Mouse (Mus musculus) forebrain, embryonic 15.5 days (tissue): ENCODE data around the gene B230217C12Rik. TPM values are rescaled to one million over a fixed set of nuclear protein-coding genes. Genes with fewer than 3 reads are reported as not detected.

Source experiments
- ATAC-seq: fragments of 200-750 bp; cut with Nextera tagmentation; replicated peaks from 2 replicates; pipeline ENCODE4 v1.8.0; 2017; ENCODE audit warnings: mild to moderate bottlenecking, moderate TSS enrichment, moderate library complexity
- H3K27ac ChIP-seq: fragments of 300-500 bp; sonication (generic); replicated peaks from 2 replicates; pipeline ENCODE4 v1.5.1; 2015; ENCODE audit warnings: mild to moderate bottlenecking, inconsistent platforms
- H3K27me3 ChIP-seq: fragments of 300-500 bp; sonication (generic); 2 replicates; pipeline ENCODE4 v1.6.1; 2015; ENCODE audit warnings: inconsistent platforms
- H3K36me3 ChIP-seq: fragments of 300-500 bp; sonication (generic); 2 replicates; pipeline ENCODE4 v1.6.1; 2015; ENCODE audit warnings: mild to moderate bottlenecking, inconsistent platforms
- H3K4me1 ChIP-seq: fragments of 300-500 bp; sonication (generic); 2 replicates; pipeline ENCODE4 v1.6.1; 2015; ENCODE audit warnings: inconsistent platforms
- H3K4me2 ChIP-seq: fragments of 300-500 bp; sonication (generic); replicated peaks from 2 replicates; pipeline ENCODE4 v1.6.1; 2015; ENCODE audit warnings: mild to moderate bottlenecking, inconsistent platforms
- H3K4me3 ChIP-seq: fragments of 300-500 bp; sonication (generic); 2 replicates; pipeline ENCODE4 v1.5.1; 2015; ENCODE audit warnings: mild to moderate bottlenecking, inconsistent platforms
- H3K9ac ChIP-seq: fragments of 300-500 bp; sonication (generic); replicated peaks from 2 replicates; pipeline ENCODE4 v1.6.1; 2015; ENCODE audit warnings: mild to moderate bottlenecking, inconsistent platforms
- H3K9me3 ChIP-seq: fragments of 300-500 bp; sonication (generic); 2 replicates; pipeline ENCODE4 v1.6.1; 2016; ENCODE audit warnings: inconsistent platforms
- WGBS: fragments of 180-500 bp; shearing (Covaris S2); methylation state at CpG from one replicate; pipeline ENCODE4 v1.1.7; 2015; ENCODE audit warnings: mixed read lengths; 5-methylcytosine and 5-hydroxymethylcytosine counted together
- polyA plus RNA-seq: library from polyadenylated mRNA; unstranded; fragments of >200 nt; fragmentation: Nextera tagmentation; extraction: Ambion mirVana; gene quantifications from 2 replicates; pipeline ENCODE4 v1.2.1, GENCODE M21; 2015

Gene B230217C12Rik
- polyA plus RNA-seq, 1 experiment from 2014 or later, result 21.0 TPM

DNA sequence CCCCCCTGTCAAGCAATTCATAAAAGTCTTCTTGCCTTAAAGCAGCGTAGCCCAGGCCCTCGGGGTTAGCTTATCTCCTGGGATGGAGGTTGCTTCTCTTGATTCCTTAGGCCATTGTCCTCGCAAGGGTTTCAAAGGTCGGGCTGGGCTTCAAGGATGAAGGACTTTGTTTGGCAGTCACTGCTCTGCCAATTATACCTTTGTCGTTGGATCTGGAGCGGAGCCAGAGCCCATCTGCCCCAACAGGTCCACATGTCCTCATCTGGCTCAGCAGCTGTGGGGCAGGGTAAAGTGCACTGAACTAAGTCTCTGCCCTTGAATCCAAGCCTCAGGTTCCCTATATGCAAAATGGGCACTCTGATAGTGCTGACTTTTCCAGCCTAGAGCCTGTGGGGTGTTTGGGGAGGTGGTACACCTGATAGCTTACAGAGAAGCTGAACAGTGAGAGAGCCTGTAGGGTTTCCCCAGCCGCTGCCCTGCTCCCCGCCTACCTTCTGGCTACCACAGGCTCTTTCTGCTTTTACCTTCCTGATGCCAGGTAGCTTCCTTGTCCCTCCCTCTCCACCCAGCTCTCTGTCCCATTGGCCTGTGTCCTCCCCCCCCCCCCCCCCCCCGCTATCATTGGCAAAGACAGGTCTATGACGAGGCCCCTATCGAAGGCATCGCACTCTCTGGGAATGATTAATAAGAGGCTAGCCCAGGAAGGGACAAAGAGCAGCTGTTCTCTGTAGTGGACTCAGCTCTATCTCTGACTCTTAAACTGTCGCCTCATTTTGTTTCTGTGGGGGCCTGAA lies 28.8 kb upstream of the B230217C12Rik start:
- H3K9ac ChIP-seq, result peak overlapping the region; percentile 20
- H3K27me3 ChIP-seq, result no peaks in the 10 kb centered on the region
- peak overlapping the region; percentile 88 for H3K27ac ChIP-seq
- H3K4me3 ChIP-seq, result no peak overlapping the region
- H3K4me1 ChIP-seq, result peaks cover 67% of the 10 kb centered on the region
- 0 out of 2 replicates have a peak, but pooled peaks have one; percentile 23 for ATAC-seq
- WGBS, result 26% methylated on average over 12 of the region's 13 CpGs
- peak overlapping the region; percentile 36 for H3K4me2 ChIP-seq
- peaks cover 25% of the 10 kb centered on the region for H3K36me3 ChIP-seq
- no peaks in the 10 kb centered on the region for H3K9me3 ChIP-seq

DNA sequence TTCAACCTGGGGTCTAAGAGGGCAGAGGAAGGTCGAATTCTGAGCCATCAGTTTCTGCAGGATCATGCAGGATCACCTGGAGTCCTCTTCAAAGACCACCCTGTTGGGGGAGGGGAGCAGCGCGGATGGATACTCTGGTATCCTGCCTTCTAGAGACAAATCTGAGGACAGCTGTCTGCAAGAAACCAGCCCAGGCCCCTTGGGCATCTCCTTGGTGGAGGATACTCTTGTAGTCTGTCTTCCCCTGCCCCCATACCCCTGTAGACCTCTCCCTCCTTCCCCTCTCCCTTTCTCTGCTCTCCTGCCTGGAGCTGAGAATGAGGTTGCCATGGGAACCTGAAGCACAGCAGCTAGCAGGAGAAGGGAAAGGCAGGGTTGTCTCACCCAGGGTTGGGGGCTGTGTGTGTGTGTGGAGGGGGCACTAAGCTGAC lies 28.1 kb upstream of the B230217C12Rik start:
- WGBS, result 9% methylated on average over 3 of the region's 3 CpGs
- peak; percentile 82 for ATAC-seq
- H3K36me3 ChIP-seq, result peaks cover 27% of the 10 kb centered on the region
- H3K4me3 ChIP-seq, result peak overlapping the region; percentile 15
- H3K27me3 ChIP-seq, result no peaks in the 10 kb centered on the region
- no peaks in the 10 kb centered on the region for H3K9me3 ChIP-seq
- H3K4me2 ChIP-seq, result peak overlapping the region; percentile 36
- peaks cover 62% of the 10 kb centered on the region for H3K4me1 ChIP-seq
- H3K9ac ChIP-seq, result peak overlapping the region; percentile 20
- H3K27ac ChIP-seq, result peak overlapping the region; percentile 88

DNA sequence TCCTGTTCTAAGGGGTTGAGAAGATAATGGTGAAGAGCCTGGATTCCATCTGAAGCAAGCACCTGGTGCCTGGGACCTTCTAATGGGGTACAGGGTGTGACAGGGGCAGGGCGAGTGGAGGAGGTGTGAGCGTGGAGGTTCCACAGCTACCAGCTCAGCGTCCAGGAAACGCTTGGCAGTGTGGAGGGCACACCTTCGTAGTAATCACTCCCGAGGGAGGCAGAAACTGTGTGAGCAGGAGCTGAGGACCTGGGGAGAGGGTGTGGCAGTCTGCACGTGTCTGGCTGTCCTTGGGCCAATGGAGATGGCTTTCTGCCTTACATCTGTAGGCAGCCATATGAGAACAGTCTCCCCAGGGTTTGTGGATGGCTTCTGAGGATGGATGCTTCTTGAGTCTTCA lies 27.5 kb upstream of the B230217C12Rik start:
- peak overlapping the region; percentile 36 for H3K4me2 ChIP-seq
- no peaks in the 10 kb centered on the region for H3K27me3 ChIP-seq
- 34% methylated on average over 7 of the region's 7 CpGs for WGBS
- 0 out of 2 replicates have a peak overlapping the region, but pooled peaks have one; percentile 20 for H3K9ac ChIP-seq
- H3K4me3 ChIP-seq, result no peak overlapping the region
- peaks cover 25% of the 10 kb centered on the region for H3K36me3 ChIP-seq
- peaks cover 60% of the 10 kb centered on the region for H3K4me1 ChIP-seq
- H3K27ac ChIP-seq, result peak overlapping the region; percentile 88
- H3K9me3 ChIP-seq, result no peaks in the 10 kb centered on the region
- peak; percentile 59; the same call in 1 of the 2 replicates for ATAC-seq

DNA sequence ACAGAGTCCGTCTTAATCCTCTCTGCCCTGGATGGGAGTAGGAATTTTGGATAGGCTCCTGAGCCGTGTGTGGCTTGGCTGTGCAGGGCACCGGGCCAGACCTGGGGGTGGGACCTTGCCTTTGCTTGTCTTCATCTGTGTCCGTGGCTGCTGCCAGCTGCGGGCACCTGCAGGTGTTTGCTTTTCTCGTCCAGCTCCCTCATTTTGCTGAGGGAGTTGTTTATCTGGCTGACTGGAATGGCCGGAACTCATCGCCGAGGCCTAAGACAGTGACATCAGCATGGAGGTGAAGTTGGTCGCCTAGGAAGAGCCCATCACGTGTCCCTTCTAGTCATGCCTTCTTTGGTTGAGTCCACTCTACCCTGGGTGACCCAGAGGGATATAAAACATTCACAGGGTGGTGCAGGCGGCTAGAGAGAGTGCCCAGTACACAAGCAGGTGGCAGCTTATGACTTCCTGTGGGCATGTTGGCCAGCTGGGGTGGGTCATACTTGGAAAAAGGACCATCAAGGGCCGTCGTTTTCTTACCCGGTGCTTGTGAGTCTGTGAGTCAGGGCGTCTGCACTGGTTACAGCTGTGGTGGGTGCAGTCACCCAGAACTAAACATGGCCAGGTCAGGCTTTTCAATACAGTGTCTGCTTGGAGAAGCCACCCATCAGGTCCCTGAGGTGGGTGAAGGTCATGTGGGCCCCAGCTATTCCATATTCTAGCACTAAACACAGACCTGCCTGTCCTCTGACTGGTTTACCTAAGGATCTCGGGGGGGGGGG lies 26.6 kb upstream of the B230217C12Rik start:
- no peak overlapping the region for H3K9ac ChIP-seq

DNA sequence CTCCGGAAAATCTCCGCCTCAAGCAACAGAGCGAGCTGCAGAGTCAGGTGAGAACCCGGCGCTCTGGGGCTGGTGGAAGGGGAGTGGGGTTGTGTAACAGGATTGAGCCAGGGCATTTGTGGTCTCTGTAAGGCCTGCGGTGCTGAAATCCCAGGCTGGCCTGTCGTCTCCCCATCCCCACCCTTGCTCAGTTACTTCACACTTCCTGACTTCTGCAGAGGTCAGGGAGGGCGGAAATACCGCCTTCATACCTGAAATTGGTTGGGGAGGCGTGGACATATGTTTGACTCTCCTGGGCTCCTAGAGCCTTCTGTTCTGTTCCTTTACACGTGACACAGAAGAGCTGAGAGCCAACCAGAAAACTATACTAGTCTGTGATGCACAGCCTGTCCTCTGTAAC lies 24.8 kb upstream of the B230217C12Rik start:
- Histone ChIP-seq H3K36me3 (peaks cover 24% of the 10 kb centered on the region), H3K27me3 (no peaks in the 10 kb centered on the region), H3K9ac (no peak overlapping the region), H3K9me3 (no peaks in the 10 kb centered on the region), H3K4me3 (no peak overlapping the region), H3K4me1 (peaks cover 50% of the 10 kb centered on the region), H3K4me2 (no peak overlapping the region), H3K27ac (no peak overlapping the region)
- 67% methylated on average over 11 of the region's 11 CpGs for WGBS
- ATAC-seq, result no peak

More for the DNA sequence above, 26.6 kb upstream of the B230217C12Rik start:
- Histone ChIP-seq H3K4me2 (no peak overlapping the region), H3K27me3 (no peaks in the 10 kb centered on the region), H3K4me3 (no peak overlapping the region), H3K36me3 (peaks cover 20% of the 10 kb centered on the region), H3K4me1 (peaks cover 60% of the 10 kb centered on the region), H3K27ac (0 out of 2 replicates have a peak overlapping the region, but pooled peaks have one; percentile 88), H3K9me3 (no peaks in the 10 kb centered on the region)
- WGBS, result 73% methylated on average over 17 of the region's 17 CpGs
- no peak for ATAC-seq

DNA sequence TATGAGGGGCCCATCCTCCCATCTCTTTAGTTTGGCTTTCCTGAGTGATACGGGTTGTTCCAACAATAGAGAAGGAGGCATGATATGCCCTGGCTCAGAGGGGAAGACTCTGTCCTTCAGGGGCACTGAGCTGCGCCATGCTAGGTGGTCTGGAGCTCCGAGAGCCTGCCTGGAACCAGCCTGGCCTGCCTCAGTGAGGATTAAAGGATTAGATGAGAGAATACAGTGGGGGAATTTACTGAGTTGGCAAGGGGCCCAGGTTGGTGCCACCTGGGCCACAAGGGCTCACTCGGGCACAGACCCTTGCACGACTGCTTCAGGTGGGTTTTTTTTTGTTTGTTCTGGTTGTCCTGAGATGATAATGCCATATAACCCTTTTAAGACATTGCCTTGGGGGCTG lies 24.4 kb upstream of the B230217C12Rik start:
- no peak overlapping the region for H3K4me3 ChIP-seq
- no peak overlapping the region for H3K9ac ChIP-seq
- H3K9me3 ChIP-seq, result no peaks in the 10 kb centered on the region
- peaks cover 26% of the 10 kb centered on the region for H3K36me3 ChIP-seq
- no peak for ATAC-seq
- peaks cover 46% of the 10 kb centered on the region for H3K4me1 ChIP-seq
- no peak overlapping the region for H3K4me2 ChIP-seq
- no peak overlapping the region for H3K27ac ChIP-seq
- H3K27me3 ChIP-seq, result no peaks in the 10 kb centered on the region
- 47% methylated on average over 5 of the region's 5 CpGs for WGBS

DNA sequence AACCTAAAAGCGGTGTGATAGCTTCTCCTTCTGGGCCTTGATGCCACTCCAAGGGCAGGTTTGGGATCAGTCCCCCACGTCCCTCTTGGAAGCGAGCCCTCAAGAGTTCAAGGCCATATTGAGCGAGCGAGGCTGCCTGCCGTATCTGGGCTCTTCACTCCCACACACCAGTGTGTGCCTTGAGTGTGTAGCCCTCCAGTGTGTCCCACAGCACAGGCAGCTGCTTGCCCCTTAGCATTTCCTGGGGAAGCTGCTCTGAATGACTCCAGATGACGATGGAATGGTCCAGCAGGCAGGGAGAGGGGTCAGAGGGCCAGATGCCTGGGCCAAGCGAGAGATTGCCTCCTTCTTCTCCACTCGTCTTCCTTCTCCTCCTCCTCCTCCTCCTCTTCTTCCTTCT lies 23.7 kb upstream of the B230217C12Rik start:
- Histone ChIP-seq H3K27me3 (no peaks in the 10 kb centered on the region), H3K4me1 (peaks cover 38% of the 10 kb centered on the region), H3K36me3 (peaks cover 26% of the 10 kb centered on the region), H3K9ac (no peak overlapping the region), H3K4me2 (no peak overlapping the region), H3K9me3 (no peaks in the 10 kb centered on the region), H3K4me3 (no peak overlapping the region), H3K27ac (no peak overlapping the region)
- 69% methylated on average over 9 of the region's 9 CpGs for whole genome bisulfite sequencing
- no peak for ATAC-seq

DNA sequence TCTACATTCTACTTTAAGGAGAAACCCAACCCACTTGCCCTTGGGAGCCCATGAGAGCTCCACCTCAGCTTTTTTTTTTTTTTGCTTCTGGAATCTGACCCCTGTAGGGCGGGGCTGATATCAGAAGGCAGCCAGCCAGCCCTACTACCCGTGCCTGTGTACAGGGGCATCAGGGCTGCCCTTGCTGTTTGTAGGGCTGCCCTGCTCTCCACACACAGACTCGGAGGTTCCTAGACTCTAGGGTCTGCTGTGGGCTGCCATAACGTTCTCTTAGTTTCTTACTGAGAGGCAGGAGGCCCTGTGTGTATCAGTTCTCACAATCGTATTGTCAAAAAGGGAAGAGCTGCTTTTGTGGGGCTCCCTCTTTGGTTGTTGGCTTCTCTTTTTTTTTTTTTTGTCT lies 23.2 kb upstream of the B230217C12Rik start:
- peaks cover 26% of the 10 kb centered on the region for H3K36me3 ChIP-seq
- no peak overlapping the region for H3K9ac ChIP-seq
- H3K9me3 ChIP-seq, result no peaks in the 10 kb centered on the region
- H3K27ac ChIP-seq, result no peak overlapping the region
- no peaks in the 10 kb centered on the region for H3K27me3 ChIP-seq
- no peak overlapping the region for H3K4me3 ChIP-seq
- H3K4me1 ChIP-seq, result peaks cover 34% of the 10 kb centered on the region
- WGBS, result 45% methylated on average over 5 of the region's 5 CpGs
- ATAC-seq, result no peak
- H3K4me2 ChIP-seq, result no peak overlapping the region

DNA sequence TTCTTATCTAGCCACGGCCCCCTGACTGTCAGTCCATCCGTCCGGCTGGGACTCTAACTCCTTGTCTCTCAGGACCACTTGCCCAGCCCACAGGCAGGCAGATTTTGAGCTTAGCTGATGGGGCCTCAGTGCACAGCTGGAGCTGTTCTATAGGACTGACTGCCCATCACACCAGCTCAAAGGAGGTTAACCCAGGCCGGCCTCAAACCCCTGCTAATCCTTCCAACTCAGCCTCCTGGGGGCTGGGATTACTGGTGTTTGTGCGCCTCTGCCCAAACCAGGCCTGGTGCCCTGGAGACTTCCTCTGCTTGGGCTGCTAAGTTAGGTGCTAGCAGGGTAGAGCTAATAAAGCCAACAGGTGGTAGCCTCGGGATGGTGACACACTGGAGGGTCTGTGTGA lies 22.6 kb upstream of the B230217C12Rik start:
- H3K27ac ChIP-seq, result 0 out of 2 replicates have a peak overlapping the region, but pooled peaks have one; percentile 66
- no peak overlapping the region for H3K4me2 ChIP-seq
- H3K36me3 ChIP-seq, result peaks cover 26% of the 10 kb centered on the region
- no peak overlapping the region for H3K4me3 ChIP-seq
- WGBS, result 20% methylated on average over 6 of the region's 6 CpGs
- H3K4me1 ChIP-seq, result peaks cover 27% of the 10 kb centered on the region
- no peaks in the 10 kb centered on the region for H3K27me3 ChIP-seq
- no peak for ATAC-seq
- H3K9ac ChIP-seq, result no peak overlapping the region
- H3K9me3 ChIP-seq, result no peaks in the 10 kb centered on the region

DNA sequence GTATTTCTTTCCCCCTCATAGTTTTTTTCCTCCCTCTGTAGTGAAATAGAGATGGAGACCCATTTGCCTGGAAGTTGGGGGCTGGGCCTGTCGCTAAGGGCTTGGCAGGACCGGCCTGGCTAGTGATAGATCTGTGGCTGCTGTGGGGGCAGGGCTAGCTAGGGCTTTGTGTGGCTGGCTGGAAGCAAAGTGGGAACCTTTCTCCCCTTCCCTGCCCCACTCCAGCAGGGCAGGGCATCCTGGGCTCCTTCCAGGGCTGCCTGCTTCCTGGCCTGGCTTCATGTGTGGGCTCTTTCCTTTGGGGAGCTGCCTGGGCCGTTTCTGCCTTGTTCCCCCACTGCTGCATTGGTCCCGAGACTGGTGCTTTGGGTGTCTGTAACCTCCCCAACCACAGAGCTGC lies 22.0 kb upstream of the B230217C12Rik start:
- Histone ChIP-seq H3K27me3 (no peaks in the 10 kb centered on the region), H3K4me2 (no peak overlapping the region), H3K27ac (peak overlapping the region; percentile 66), H3K4me1 (peaks cover 22% of the 10 kb centered on the region), H3K9ac (no peak overlapping the region), H3K36me3 (peaks cover 26% of the 10 kb centered on the region), H3K4me3 (no peak overlapping the region), H3K9me3 (no peaks in the 10 kb centered on the region)
- 1% methylated on average over 4 of the region's 4 CpGs for WGBS
- ATAC-seq, result peak; percentile 73

DNA sequence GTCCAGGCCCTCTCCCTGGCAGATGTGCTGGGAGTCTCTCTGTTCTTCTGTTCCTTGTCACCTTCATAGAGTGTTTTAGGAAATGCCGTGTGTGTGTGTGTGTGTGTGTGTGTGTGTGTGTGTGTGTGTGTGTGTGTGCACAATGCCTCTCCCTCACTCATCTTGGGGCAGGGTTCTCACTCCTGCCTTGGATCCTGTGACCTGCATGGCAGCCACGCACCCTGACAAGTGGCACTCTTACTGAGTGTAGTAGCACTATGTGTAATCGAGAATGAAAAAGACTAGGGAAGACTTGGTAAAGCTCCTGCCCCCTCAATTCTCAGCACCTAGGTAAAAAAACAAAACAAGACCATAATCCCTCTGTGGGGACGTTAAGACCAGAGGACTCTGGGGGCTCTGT lies 21.5 kb upstream of the B230217C12Rik start:
- peaks cover 29% of the 10 kb centered on the region for H3K36me3 ChIP-seq
- no peak overlapping the region for H3K9ac ChIP-seq
- H3K27me3 ChIP-seq, result no peaks in the 10 kb centered on the region
- peak overlapping the region; percentile 66 for H3K27ac ChIP-seq
- ATAC-seq, result no peak
- peaks cover 16% of the 10 kb centered on the region for H3K4me1 ChIP-seq
- no peaks in the 10 kb centered on the region for H3K9me3 ChIP-seq
- H3K4me2 ChIP-seq, result no peak overlapping the region
- WGBS, result 43% methylated on average over 4 of the region's 4 CpGs
- no peak overlapping the region for H3K4me3 ChIP-seq

DNA sequence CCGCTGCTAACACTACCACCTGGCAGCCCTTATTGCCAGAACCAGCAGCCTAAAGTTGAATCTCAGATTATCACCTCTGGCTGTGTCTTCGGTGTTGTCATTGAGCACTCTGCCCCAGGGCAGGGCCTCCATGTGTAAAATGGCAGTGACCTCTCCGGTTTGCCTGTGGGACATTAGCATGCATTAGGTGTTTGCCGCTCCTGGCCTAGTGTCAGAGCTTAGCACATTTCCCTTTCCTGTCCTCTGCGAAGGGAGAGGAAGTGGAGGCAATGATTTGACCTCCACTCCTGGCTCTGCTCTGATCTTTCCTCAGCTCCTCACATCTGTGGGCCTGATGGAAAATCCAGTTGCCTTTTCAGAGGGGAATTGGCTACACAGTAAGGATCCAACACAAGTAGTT lies 20.7 kb upstream of the B230217C12Rik start:
- Histone ChIP-seq H3K36me3 (peaks cover 36% of the 10 kb centered on the region), H3K4me1 (peaks cover 16% of the 10 kb centered on the region), H3K4me3 (no peak overlapping the region), H3K27me3 (no peaks in the 10 kb centered on the region), H3K4me2 (no peak overlapping the region), H3K9ac (no peak overlapping the region), H3K27ac (no peak overlapping the region), H3K9me3 (no peaks in the 10 kb centered on the region)
- WGBS, result 93% methylated on average over 5 of the region's 5 CpGs
- no peak for ATAC-seq
